Mouse (Mus musculus) C2C12 (cell line): ENCODE measurements around the gene Tet3. TPM values are rescaled to one million over a fixed set of nuclear protein-coding genes. Genes with fewer than 3 reads are reported as not detected.
A peak's percentile ranks its signal among the peaks of the same experiment; 100 is the strongest.

ENCODE experiments used
- H3K27me3 ChIP-seq: one replicate; pipeline ENCODE4 v1.6.1; 2011; ENCODE audit not compliant: control insufficient read depth, insufficient read depth, insufficient read length
- H3K36me3 ChIP-seq: one replicate; pipeline ENCODE4 v1.6.1; 2011; ENCODE audit not compliant: control insufficient read depth, insufficient read depth
- H3K4me3 ChIP-seq: one replicate; pipeline ENCODE4 v1.5.1; 2011; ENCODE audit warnings: mild to moderate bottlenecking, control low read depth; ENCODE audit not compliant: poor library complexity, insufficient read depth, severe bottlenecking
- H3K79me2 ChIP-seq: one replicate; pipeline ENCODE4 v1.6.1; 2011; ENCODE audit not compliant: control insufficient read depth, insufficient read depth
- H3K79me3 ChIP-seq: one replicate; pipeline ENCODE4 v1.6.1; 2011; ENCODE audit warnings: low read depth, control low read depth
- H3ac ChIP-seq: one replicate; pipeline ENCODE3; 2011; ENCODE audit warnings: low read depth; ENCODE audit not compliant: control insufficient read depth, insufficient read length
- CEBPB ChIP-seq: IDR thresholded peaks from one replicate; pipeline ENCODE4 v1.6.1; 2011; ENCODE audit warnings: low read depth, mild to moderate bottlenecking, control low read depth, moderate library complexity
- CTCF ChIP-seq: IDR thresholded peaks from one replicate; pipeline ENCODE4 v1.5.1; 2011; ENCODE audit not compliant: control insufficient read depth, insufficient read depth, insufficient read length
- FOSL1 ChIP-seq: IDR thresholded peaks from one replicate; pipeline ENCODE4 v1.8.0; 2011; ENCODE audit warnings: mild to moderate bottlenecking, low read length; ENCODE audit not compliant: poor library complexity, insufficient read depth, severe bottlenecking
- MAX ChIP-seq: IDR thresholded peaks from one replicate; pipeline ENCODE4 v1.6.1; 2011; ENCODE audit warnings: mild to moderate bottlenecking, control low read depth
- MYOD1 ChIP-seq: IDR thresholded peaks from one replicate; pipeline ENCODE4 v1.6.1; 2011; ENCODE audit warnings: low read depth; ENCODE audit not compliant: control insufficient read depth, insufficient read length
- MYOG ChIP-seq: IDR thresholded peaks from one replicate; pipeline ENCODE4 v1.6.1; 2011; ENCODE audit not compliant: control insufficient read depth, insufficient read length; ENCODE audit errors: extremely low read depth
- USF1 ChIP-seq: IDR thresholded peaks from one replicate; pipeline ENCODE4 v1.6.1; 2011; ENCODE audit warnings: low read depth, mild to moderate bottlenecking, control low read depth, moderate library complexity
- polyA plus RNA-seq: library from polyadenylated mRNA; unstranded; fragments of >200 nt; fragmentation: generic; extraction: Trizol; gene quantifications from one replicate; pipeline ENCODE4 v1.2.1, GENCODE M21; 2012; ENCODE audit warnings: missing spikeins

The Tet3 gene
- polyA plus RNA-seq, 1 experiment, result 6.0 TPM

- H3K36me3 ChIP-seq, result no peaks in the 10 kb centered on the region
- no peak overlapping the region for H3ac ChIP-seq
- no peak for TF ChIP-seq USF1
- TF ChIP-seq MYOD1, result no peak
- no peak for TF ChIP-seq MAX
- H3K79me3 ChIP-seq, result no peaks in the 10 kb centered on the region
- H3K4me3 ChIP-seq, result no peak overlapping the region
- H3K27me3 ChIP-seq, result peaks cover 4% of the 10 kb centered on the region
- no peaks in the 10 kb centered on the region for H3K79me2 ChIP-seq
These were observed 5.1 kb upstream of the Tet3 start for GRCm38 (mm10) chr6:83464011-83464410.

- peak overlapping the region; percentile 49 for H3K4me3 ChIP-seq
- H3K36me3 ChIP-seq, result no peaks in the 10 kb centered on the region
- TF ChIP-seq MYOD1 (no peak), CEBPB (no peak), CTCF (no peak), USF1 (no peak), MAX (no peak), FOSL1 (no peak), MYOG (no peak)
- peaks cover 37% of the 10 kb centered on the region for H3K79me2 ChIP-seq
- no peaks in the 10 kb centered on the region for H3K27me3 ChIP-seq
- H3ac ChIP-seq, result peak overlapping the region; percentile 97
- H3K79me3 ChIP-seq, result peaks cover 25% of the 10 kb centered on the region
These were observed 1.7 kb downstream of the Tet3 start for GRCm38 (mm10) chr6:83456984-83457810.

GRCm38 (mm10) chr6:83456131-83456983 lies 2.5 kb downstream of the Tet3 start:
- Histone ChIP-seq H3ac (peak overlapping the region; percentile 97), H3K27me3 (no peaks in the 10 kb centered on the region), H3K79me2 (peaks cover 45% of the 10 kb centered on the region), H3K36me3 (peaks cover 5% of the 10 kb centered on the region), H3K79me3 (peaks cover 32% of the 10 kb centered on the region), H3K4me3 (peak overlapping the region; percentile 49)
- TF ChIP-seq MYOG (no peak), MAX (peak; percentile 66)

- Histone ChIP-seq H3ac (peak overlapping the region; percentile 97), H3K79me3 (peaks cover 40% of the 10 kb centered on the region), H3K36me3 (peaks cover 5% of the 10 kb centered on the region), H3K27me3 (no peaks in the 10 kb centered on the region), H3K79me2 (peaks cover 54% of the 10 kb centered on the region), H3K4me3 (peak overlapping the region; percentile 49)
- no peak for TF ChIP-seq FOSL1
- TF ChIP-seq CTCF, result no peak
- TF ChIP-seq MYOG, result no peak
- no peak for TF ChIP-seq MYOD1
- no peak for TF ChIP-seq CEBPB
- no peak for TF ChIP-seq USF1
- no peak for TF ChIP-seq MAX
These were observed 3.4 kb downstream of the Tet3 start for GRCm38 (mm10) chr6:83455328-83456130.

GRCm38 (mm10) chr6:83453706-83454105 lies 5.2 kb downstream of the Tet3 start:
- peaks cover 51% of the 10 kb centered on the region for H3K79me3 ChIP-seq
- H3ac ChIP-seq, result no peak overlapping the region
- no peak overlapping the region for H3K4me3 ChIP-seq
- H3K79me2 ChIP-seq, result peaks cover 72% of the 10 kb centered on the region
- no peaks in the 10 kb centered on the region for H3K27me3 ChIP-seq
- TF ChIP-seq USF1 (no peak), CTCF (no peak), CEBPB (no peak), MAX (no peak), MYOD1 (no peak), FOSL1 (no peak), MYOG (no peak)
- H3K36me3 ChIP-seq, result peaks cover 23% of the 10 kb centered on the region
